Mouse (Mus musculus) adrenal gland, postnatal 10 days (tissue): ENCODE measurements at regions not wholly inside any gene's neighbourhood (a gene's known extent, or its start where the extent isn't known, plus 50 kb on each side); places are given as distances from the start of the nearest gene placed in this dataset.

Experiments used
- DNase-seq: peaks from one replicate; pipeline ENCODE4 v3.0.0; 2021; ENCODE audit warnings: mixed read lengths

DNA sequence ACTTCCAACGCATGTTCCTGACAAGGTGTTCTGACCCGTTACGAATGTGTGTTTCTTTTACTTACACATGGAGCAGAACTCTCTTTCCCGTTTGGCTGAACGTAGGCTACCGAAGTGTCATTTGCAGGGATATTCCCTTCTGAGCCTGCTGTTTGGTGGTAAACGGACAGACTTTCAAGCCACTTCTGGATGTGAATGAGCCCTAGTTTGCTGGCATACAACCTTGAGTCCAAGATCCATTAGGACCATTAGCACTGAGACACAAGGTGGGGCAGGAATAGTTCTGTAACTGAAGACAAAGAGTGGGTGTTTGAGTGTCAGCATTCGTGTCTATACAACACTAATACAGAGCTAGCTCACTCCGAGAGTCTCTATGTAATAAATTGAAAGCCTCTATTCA lies 113.3 kb upstream of the Rmdn2 start:
- DNase-seq, result no peak

DNA sequence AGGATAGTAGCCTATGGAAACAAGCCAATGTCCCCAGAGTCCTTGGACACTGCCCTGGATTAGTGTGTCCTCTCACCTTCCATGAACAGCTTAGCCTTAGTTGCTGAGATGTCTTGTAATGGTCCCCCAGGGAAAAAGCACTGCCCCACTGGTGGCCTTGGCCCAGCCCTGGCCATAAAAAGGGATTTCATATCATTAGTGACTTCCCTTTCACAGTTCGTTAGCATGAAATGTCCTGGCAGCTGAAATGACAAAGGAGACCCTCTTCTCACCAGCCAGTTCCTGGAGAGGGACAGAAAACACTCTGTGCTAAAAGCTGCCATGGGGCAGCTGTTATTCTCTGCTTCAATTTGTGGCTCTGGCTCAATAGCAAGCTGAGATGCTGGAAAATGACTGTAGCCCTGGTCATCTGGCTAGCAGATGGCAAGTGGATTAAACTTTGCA lies 110.6 kb upstream of the Rmdn2 start:
- DNase-seq, result peak; percentile 10

GRCm38 (mm10) chr17:79501926-79502325 lies 109.7 kb upstream of the Rmdn2 start:
- DNase-seq, result peak; percentile 13

- DNase-seq, result no peak
These were observed 108.6 kb upstream of the Rmdn2 start for GRCm38 (mm10) chr17:79503037-79503436.

DNA sequence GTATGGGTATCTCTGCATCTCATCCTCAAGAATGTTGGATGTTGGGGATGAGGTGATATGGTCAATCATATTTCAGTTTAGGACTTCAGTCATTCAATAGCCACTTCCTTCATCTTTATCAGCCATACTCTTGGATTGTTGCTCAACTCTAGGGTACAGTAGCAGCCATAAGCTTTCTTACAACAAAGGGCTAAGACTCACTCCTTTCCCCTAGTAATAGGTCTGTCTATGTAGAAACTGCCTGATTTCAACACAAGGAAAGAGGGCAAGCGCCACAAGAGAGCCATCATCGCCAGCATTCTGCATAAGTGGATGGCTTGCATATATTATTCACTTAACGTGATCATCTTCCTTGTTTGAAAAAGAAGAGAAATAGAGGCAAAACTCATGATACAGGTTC lies 107.5 kb upstream of the Rmdn2 start:
- DNase-seq, result no peak

- no peak for DNase-seq
These were observed 106.1 kb upstream of the Rmdn2 start for GRCm38 (mm10) chr17:79505565-79505964.

GRCm38 (mm10) chr17:79509281-79509680 lies 102.4 kb upstream of the Rmdn2 start:
- no peak for DNase-seq

GRCm38 (mm10) chr17:79509957-79510710 lies 101.5 kb upstream of the Rmdn2 start:
- no peak for DNase-seq

GRCm38 (mm10) chr17:79511218-79511617 lies 100.4 kb upstream of the Rmdn2 start:
- DNase-seq, result peak; percentile 12

GRCm38 (mm10) chr17:79514076-79514475 lies 97.6 kb upstream of the Rmdn2 start:
- no peak for DNase-seq

DNA sequence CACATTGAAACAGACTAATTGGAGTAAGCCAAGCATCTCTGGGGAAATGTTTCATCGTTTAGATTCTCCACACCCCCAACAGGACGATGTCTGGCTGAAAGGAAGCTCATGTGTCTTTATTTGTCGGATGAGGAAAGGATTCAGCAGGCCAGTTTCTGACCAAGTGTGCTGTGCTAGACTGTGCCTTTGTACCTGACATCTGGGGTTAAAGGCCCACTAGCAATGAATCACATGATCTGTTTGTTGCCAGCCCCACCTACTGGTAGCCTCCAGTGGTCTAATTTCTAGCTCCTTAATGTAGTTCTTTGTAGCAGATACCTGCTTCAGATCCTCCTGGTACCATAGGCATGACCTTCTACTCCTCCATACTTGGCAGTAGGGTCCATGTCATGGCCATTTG lies 93.5 kb upstream of the Rmdn2 start:
- peak; percentile 30 for DNase-seq

DNA sequence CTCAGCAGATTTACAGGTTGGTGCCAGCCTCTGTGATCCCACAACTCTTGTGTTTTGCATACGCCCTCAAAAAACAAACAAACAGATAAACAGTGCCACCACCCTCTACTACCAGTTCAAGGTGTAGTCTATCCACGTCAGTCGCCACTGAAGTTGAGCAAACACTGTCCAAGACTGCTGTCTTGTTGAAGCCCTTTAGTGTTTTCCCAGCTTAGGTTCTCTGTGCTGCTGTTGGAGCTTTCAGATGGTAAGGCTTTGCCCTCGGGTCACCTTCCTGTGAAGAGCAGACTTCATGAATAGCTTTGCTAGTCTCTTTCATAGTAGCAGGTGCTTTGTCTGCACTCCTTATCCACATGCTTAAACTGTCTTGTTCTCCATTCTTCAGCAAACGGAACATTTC lies 93.0 kb upstream of the Rmdn2 start:
- DNase-seq, result no peak

DNA sequence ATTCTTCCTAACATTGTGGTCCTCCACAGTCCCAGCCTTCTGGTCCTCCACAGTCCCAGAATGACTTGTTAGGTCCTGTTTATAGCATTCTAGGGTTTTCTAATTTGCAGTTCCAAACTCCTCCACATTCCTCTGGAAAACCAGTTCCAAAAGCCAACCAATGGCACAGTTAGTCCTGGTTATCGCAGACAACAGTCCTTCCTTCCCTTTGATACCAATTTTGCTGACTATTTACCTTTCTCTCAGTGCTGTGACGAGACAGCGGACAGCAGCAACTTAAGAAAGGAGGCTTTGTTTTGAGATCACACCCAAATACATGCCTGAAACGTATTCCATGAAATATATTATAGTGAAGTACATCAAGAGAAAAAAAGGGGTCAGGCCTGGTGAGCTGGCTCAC lies 92.3 kb upstream of the Rmdn2 start:
- no peak for DNase-seq

DNA sequence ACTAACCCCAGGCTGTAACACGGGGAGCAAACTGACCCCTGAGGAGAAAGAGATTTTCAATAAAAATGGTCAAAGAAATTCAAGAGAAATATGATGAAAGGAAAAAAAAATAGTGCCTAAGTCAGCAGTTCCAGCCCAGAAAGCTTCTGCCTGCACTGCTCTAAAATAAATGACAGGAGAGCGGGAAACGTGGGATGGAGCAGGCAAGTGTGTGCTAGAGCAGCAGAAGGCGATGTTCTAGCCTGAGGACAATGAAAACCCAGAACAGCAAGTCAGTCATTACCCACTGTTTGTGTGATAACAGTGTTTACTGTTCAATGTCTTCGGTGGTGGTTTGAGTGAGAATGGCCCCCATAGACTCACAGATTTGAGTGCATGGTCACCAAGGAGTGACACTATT lies 91.4 kb upstream of the Rmdn2 start:
- DNase-seq, result no peak

DNA sequence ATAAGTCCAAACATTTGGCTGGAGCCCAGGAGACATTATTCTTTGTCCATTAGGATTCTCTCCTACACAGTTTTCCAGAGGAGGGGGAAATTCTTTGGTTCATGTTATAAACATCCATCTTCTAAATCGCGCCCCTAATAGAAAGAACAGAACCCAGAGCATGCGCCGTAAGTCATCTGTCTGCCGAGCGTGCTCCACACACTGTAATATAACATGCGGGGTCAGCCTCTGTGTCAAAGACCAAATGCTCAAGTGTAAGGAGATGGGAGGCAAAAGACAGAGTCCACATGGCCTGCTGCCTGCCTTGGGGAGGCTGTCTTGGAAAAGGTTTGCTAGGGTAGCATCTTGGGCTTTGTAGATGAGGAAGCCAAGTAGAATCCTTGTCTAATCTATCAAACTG lies 90.0 kb upstream of the Rmdn2 start:
- no peak for DNase-seq

DNA sequence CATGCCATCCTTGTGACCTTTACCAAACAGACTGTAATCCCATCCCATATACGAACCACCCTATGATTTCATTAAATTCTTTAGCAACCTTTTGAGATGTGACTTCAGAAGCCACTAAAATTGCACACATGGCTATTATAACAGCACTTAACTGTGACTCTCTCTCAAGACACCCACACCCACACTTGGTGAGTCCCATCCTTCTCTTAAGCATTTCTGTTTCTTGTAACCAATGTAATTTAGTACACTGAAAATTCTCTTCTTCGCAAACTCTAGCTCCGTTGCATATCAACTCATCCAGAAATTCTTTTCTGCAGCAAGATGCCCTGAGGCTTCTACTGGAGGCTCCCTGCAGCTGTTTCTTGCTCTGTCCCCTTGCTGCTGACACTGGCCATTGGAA lies 88.4 kb upstream of the Rmdn2 start:
- no peak for DNase-seq

- no peak for DNase-seq
These were observed 84.3 kb upstream of the Rmdn2 start for GRCm38 (mm10) chr17:79527391-79527790.

- DNase-seq, result no peak
These were observed 75.1 kb upstream of the Rmdn2 start for GRCm38 (mm10) chr17:79536549-79536948.

DNA sequence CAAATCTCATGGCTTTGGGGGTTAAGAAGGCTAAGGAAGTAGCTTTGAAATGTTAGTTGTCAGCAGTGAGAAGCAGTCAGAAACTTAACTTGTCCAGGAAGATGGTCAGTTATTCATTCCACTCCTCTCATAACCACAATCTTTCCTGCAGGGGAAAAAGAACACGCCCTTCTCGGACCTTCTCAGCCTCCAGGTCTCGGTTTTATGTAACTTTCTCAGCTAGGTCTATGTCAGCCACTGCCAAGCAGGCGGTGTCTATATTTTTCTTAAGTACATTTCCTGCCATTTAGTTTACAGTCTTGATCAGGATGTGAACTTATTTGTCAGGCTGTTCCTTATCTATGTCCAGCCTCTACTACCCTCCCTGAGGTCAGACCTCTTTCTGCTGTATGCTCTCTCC lies 72.9 kb upstream of the Rmdn2 start:
- DNase-seq, result no peak

- no peak for DNase-seq
These were observed 71.6 kb upstream of the Rmdn2 start for GRCm38 (mm10) chr17:79540038-79540437.

GRCm38 (mm10) chr17:79540511-79540910 lies 71.2 kb upstream of the Rmdn2 start:
- no peak for DNase-seq

DNA sequence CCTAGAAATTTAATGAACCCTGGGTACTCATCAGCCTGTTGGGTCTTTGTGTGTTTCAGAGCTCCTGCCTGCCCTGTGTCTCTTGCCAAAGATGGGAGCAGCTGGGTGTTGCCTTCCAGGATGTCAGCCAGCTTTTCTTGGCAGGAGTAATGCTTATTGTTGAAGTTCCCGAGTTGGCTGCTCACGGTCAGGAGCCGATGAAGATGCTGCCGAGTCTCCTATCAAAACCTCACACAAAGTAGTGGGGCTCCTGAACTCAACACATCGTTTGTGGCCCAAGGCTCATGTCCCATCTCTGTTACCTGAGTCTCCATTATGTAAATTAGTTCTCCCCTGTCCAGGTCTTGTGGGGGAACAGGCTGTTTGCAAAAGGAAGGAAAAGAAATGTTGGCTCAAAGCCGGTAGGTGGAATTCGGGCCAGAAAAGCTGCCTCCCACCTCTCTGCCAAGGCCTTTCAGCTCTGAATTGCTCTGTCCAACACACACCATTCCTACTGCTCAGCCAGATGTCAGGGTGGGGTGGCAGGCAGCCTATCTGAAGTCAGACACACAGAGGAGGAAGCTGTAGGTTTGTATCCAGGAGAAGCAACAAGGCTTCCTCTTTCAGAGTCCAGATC lies 67.6 kb upstream of the Rmdn2 start:
- peak; percentile 66 for DNase-seq

GRCm38 (mm10) chr17:79545878-79546277 lies 65.8 kb upstream of the Rmdn2 start:
- DNase-seq, result no peak

DNA sequence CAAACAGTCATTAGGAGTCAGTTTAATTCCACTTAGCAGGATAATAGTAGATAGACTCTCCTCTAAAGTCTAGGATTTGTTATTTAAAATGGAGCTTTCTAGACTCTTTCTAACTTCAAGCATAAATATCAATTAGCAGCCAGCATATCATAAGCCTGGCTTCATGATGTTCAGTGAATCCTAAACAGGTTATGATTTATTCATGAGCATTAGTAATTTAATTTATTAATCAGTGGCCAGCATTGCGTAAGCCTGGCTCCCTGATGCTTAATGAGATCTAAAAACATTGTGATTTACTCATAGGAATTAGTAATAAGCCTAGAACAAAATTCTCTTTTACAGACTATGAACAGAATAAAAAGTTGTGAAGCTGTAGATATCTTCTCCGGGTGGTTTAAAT lies 64.6 kb upstream of the Rmdn2 start:
- no peak for DNase-seq
